Mouse (Mus musculus): ENCODE measurements around the gene Gm12258. TPM values are rescaled to one million over a fixed set of nuclear protein-coding genes. Genes with fewer than 3 reads are reported as not detected.
"Not testable (repeated sequence)": the region's sequence is repeated elsewhere in the genome, so short reads cannot be mapped to it uniquely, and the experiment has no call there.

Gene Gm12258
- polyA plus RNA-seq, 1 experiment: 1.4 TPM

DNA sequence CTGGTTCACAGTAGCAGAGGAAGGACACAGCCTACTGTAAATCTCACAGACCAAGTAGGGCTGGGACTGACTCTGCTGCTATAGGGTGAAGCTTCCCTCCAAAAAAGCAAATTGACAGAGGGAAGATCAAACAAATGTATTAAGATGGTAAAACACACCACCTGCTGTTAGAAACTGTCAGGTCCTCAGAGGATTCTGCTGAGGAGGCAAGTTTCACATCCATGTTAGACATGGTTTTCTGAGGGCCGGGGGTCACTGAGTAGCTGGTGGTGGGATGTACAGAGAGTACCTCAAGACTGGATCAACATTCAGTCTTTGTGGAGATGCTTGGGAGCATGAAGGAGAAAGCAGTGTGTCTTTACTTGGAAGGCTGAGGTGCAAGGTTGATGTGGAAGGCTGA lies 31.3 kb upstream of the Gm12258 start:
- no peaks in the 10 kb centered on the region for H3K27me3 ChIP-seq (ENCODE audit: control insufficient read depth, insufficient read depth, low read length)
- H3K4me3 ChIP-seq (ENCODE audit: control insufficient read depth, low read depth, low read length): no peak overlapping the region
- TF ChIP-seq CTCF (IDR thresholded peaks at IDR 0.05; ENCODE audit: control insufficient read depth, insufficient read depth, insufficient replicate concordance, low read depth, low read length) (no peak), POLR2A (IDR thresholded peaks at IDR 0.05; ENCODE audit: control insufficient read depth, low read depth, low read length) (no peak)
- no peak overlapping the region for H3K27ac ChIP-seq (ENCODE audit: control insufficient read depth, insufficient read depth, low read depth, low read length)
- H3K4me1 ChIP-seq (ENCODE audit: control insufficient read depth, insufficient read depth, low read length): no peaks in the 10 kb centered on the region
- H3K36me3 ChIP-seq (ENCODE audit: control insufficient read depth, insufficient read depth, low read length): no peaks in the 10 kb centered on the region

- not testable (repeated sequence) for H3K27me3 ChIP-seq (ENCODE audit: control insufficient read depth, insufficient read depth, low read length); H3K4me3 ChIP-seq (ENCODE audit: control insufficient read depth, low read depth, low read length); H3K27ac ChIP-seq (ENCODE audit: control insufficient read depth, insufficient read depth, low read depth, low read length); H3K36me3 ChIP-seq (ENCODE audit: control insufficient read depth, insufficient read depth, low read length); H3K4me1 ChIP-seq (ENCODE audit: control insufficient read depth, insufficient read depth, low read length)
Observed at GRCm38 (mm10) chr11:58828937-58829336, 18.0 kb upstream of the Gm12258 start, which contains the start of gene Olfr312. TSS of gene Olfr312 (plus strand) at chr11:58829237.

DNA sequence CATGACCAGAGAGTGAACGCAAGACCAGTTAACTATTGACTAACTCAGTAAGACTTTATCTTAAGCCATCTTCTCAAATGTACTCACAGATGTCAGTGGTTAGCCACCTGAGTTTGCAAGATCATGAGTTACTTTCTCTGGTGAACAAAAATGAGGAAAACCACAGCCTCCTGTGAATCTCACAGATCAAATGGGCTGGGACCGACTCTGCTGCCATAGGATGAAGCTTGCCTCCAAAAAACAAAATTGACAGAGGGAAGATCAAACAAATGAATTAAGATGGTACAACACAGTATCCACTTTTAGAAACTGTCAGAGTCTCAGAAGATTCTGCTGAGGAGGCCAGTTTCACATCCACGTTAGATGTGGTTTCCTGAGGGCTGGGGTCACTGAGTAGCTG lies 17.2 kb upstream of the Gm12258 start:
- H3K27me3 ChIP-seq (ENCODE audit: control insufficient read depth, insufficient read depth, low read length): no peaks in the 10 kb centered on the region
- H3K27ac ChIP-seq (ENCODE audit: control insufficient read depth, insufficient read depth, low read depth, low read length): no peak overlapping the region
- no peaks in the 10 kb centered on the region for H3K36me3 ChIP-seq (ENCODE audit: control insufficient read depth, insufficient read depth, low read length)
- H3K4me3 ChIP-seq (ENCODE audit: control insufficient read depth, low read depth, low read length): no peak overlapping the region
- no peaks in the 10 kb centered on the region for H3K4me1 ChIP-seq (ENCODE audit: control insufficient read depth, insufficient read depth, low read length)
- no peak for TF ChIP-seq POLR2A (IDR thresholded peaks at IDR 0.05; ENCODE audit: control insufficient read depth, low read depth, low read length)
- TF ChIP-seq CTCF (IDR thresholded peaks at IDR 0.05; ENCODE audit: control insufficient read depth, insufficient read depth, insufficient replicate concordance, low read depth, low read length): no peak

GRCm38 (mm10) chr11:58832541-58832940 lies 14.4 kb upstream of the Gm12258 start:
- H3K27me3 ChIP-seq (ENCODE audit: control insufficient read depth, insufficient read depth, low read length); H3K27ac ChIP-seq (ENCODE audit: control insufficient read depth, insufficient read depth, low read depth, low read length); H3K36me3 ChIP-seq (ENCODE audit: control insufficient read depth, insufficient read depth, low read length); H3K4me3 ChIP-seq (ENCODE audit: control insufficient read depth, low read depth, low read length); H3K4me1 ChIP-seq (ENCODE audit: control insufficient read depth, insufficient read depth, low read length): not testable (repeated sequence)

DNA sequence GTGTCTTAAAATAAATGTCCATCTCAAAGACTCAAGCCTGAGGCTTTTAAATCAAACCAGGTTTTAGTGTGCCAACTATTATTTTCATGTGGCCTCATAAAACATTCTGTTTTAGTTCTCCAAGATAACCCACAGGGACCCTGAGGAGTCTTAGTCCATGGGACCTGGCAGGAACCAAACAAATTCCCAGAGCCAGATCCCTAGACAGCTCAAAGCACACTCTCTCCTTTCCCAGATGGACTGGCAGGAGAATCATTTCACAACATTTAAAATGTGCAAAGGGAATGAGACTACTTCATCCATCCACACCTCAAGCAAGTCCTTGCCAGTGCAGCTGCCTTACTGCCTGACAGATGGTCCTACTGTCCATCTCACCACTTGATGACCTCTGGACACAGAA lies 8.0 kb upstream of the Gm12258 start, which contains the start of gene Olfr311:
Gene Olfr311, plus strand, starts transcription at position 301 of the 400 bp plus-strand sequence.
- not testable (repeated sequence) for H3K4me1 ChIP-seq (ENCODE audit: control insufficient read depth, insufficient read depth, low read length); H3K4me3 ChIP-seq (ENCODE audit: control insufficient read depth, low read depth, low read length); H3K36me3 ChIP-seq (ENCODE audit: control insufficient read depth, insufficient read depth, low read length); H3K27me3 ChIP-seq (ENCODE audit: control insufficient read depth, insufficient read depth, low read length); H3K27ac ChIP-seq (ENCODE audit: control insufficient read depth, insufficient read depth, low read depth, low read length)

DNA sequence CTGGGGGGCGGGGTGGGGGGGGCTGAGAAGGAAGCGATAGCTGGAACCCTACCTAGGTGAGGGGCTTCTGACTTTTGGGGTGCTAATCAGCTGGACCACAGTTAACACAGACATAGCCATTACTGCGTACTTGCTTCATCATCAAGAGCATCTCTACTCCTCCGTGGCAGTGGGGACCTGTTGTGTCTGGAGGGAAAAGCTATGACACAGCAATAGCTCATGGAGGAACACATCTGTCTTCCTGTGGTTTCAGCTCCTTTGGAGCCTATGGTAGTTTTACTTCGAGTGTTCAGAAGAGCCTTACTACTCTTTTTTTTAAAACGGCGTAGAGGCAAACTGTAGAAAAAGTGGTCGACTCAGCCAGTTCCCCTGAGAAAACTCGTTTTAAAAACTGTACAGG lies 678 bp downstream of the Gm12258 start:
- Histone ChIP-seq H3K27ac (ENCODE audit: control insufficient read depth, insufficient read depth, low read depth, low read length) (no peak overlapping the region), H3K36me3 (ENCODE audit: control insufficient read depth, insufficient read depth, low read length) (no peaks in the 10 kb centered on the region), H3K4me3 (ENCODE audit: control insufficient read depth, low read depth, low read length) (no peak overlapping the region), H3K4me1 (ENCODE audit: control insufficient read depth, insufficient read depth, low read length) (peaks cover 2% of the 10 kb centered on the region; the same call in 1 of the 2 replicates), H3K27me3 (ENCODE audit: control insufficient read depth, insufficient read depth, low read length) (no peaks in the 10 kb centered on the region)
- TF ChIP-seq CTCF (IDR thresholded peaks at IDR 0.05; ENCODE audit: control insufficient read depth, insufficient read depth, insufficient replicate concordance, low read depth, low read length) (no peak), POLR2A (IDR thresholded peaks at IDR 0.05; ENCODE audit: control insufficient read depth, low read depth, low read length) (no peak)

DNA sequence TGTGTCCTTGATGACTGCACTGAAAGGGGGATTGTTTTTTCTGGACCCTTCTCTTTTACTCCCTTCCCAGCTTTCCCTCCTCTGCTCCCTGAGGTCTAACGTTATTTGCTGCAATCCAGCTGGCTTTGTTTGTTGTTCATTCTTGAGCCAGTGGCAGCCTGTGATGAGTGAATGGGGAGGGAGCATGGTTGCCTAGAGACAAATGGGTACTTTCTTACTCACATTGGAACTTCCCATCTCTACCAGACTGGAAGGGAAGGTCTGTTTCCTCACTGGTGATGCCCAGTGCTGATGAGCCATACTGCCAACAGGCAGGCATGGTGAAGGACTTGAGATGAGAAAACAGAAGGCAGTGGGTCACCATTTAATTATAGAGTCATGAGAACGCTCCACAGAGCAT lies 2.8 kb downstream of the Gm12258 start:
- peaks cover 2% of the 10 kb centered on the region; the same call in 1 of the 2 replicates for H3K4me1 ChIP-seq (ENCODE audit: control insufficient read depth, insufficient read depth, low read length)
- H3K36me3 ChIP-seq (ENCODE audit: control insufficient read depth, insufficient read depth, low read length): no peaks in the 10 kb centered on the region
- H3K27ac ChIP-seq (ENCODE audit: control insufficient read depth, insufficient read depth, low read depth, low read length): no peak overlapping the region
- TF ChIP-seq POLR2A (IDR thresholded peaks at IDR 0.05; ENCODE audit: control insufficient read depth, low read depth, low read length) (no peak), CTCF (IDR thresholded peaks at IDR 0.05; ENCODE audit: control insufficient read depth, insufficient read depth, insufficient replicate concordance, low read depth, low read length) (no peak)
- no peaks in the 10 kb centered on the region for H3K27me3 ChIP-seq (ENCODE audit: control insufficient read depth, insufficient read depth, low read length)
- no peak overlapping the region for H3K4me3 ChIP-seq (ENCODE audit: control insufficient read depth, low read depth, low read length)

GRCm38 (mm10) chr11:58860744-58861143 lies 13.8 kb downstream of the Gm12258 start:
- no peak for TF ChIP-seq POLR2A (IDR thresholded peaks at IDR 0.05; ENCODE audit: control insufficient read depth, low read depth, low read length)
- no peak for TF ChIP-seq CTCF (IDR thresholded peaks at IDR 0.05; ENCODE audit: control insufficient read depth, insufficient read depth, insufficient replicate concordance, low read depth, low read length)
- H3K4me3 ChIP-seq (ENCODE audit: control insufficient read depth, low read depth, low read length): no peak overlapping the region
- no peaks in the 10 kb centered on the region for H3K27me3 ChIP-seq (ENCODE audit: control insufficient read depth, insufficient read depth, low read length)
- no peaks in the 10 kb centered on the region for H3K4me1 ChIP-seq (ENCODE audit: control insufficient read depth, insufficient read depth, low read length)
- no peaks in the 10 kb centered on the region; the same call in none of the 2 replicates for H3K36me3 ChIP-seq (ENCODE audit: control insufficient read depth, insufficient read depth, low read length)
- H3K27ac ChIP-seq (ENCODE audit: control insufficient read depth, insufficient read depth, low read depth, low read length): no peak overlapping the region
